Mouse (Mus musculus): ENCODE data around the gene 2310002L09Rik. TPM values are rescaled to one million over a fixed set of nuclear protein-coding genes. Genes with fewer than 3 reads are reported as not detected.
"Not testable (repeated sequence)": the region's sequence is repeated elsewhere in the genome, so short reads cannot be mapped to it uniquely, and the experiment has no call there.

The 2310002L09Rik gene
- polyA plus RNA-seq (2014; fragmentation: Nextera tagmentation; extraction: Ambion mirVana): not detected in 2 replicates

DNA sequence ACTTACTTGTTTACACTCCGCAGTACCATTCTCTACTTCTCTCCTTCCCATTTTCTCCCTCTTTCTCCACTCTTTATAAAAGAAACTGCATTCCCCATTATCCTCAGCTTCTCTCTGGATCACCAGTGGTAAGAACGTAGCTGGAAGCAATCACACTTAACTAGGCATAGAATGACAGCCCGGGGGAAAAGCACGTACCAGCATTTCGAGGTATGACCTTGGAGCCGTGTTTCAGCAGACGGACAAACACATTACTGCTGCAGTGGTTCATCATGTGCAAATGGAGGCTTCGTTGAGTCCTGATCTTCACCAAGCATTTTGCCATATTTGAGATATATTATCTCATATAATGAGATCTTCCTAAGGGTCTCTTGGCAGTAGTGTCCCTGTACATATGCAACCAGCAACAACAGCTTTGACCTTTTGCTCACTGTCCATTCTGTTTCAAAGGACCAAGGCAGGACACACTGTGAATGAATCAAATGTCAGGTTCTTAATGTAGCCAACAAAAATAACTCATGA lies at the start of gene 2310002L09Rik:
Gene 2310002L09Rik (minus strand): TSS at position 472 of the 522 bp plus-strand sequence.
- H3K36me3 ChIP-seq (ENCODE audit: control insufficient read depth, insufficient read depth, low read length): no peaks in the 10 kb centered on the region
- H3K4me3 ChIP-seq (ENCODE audit: low read depth, low read length): no peak within 1 kb of the TSS
- H3K9me3 ChIP-seq (replicated peaks; ENCODE audit: control insufficient read depth, low read length): no peaks in the 10 kb centered on the region
- no peak for DNase-seq (ENCODE audit: low spot score)
- H3K4me2 ChIP-seq (ENCODE audit: low read length): no peak within 1 kb of the TSS
- H3K27me3 ChIP-seq (replicated peaks; ENCODE audit: control insufficient read depth, insufficient read depth, low read length): no peaks in the 10 kb centered on the region
- no peak for ATAC-seq
- H3K4me1 ChIP-seq (ENCODE audit: control insufficient read depth, insufficient read depth, low read length): no peaks in the 10 kb centered on the region
- 88% methylated on average over 8 of the region's 8 CpGs for WGBS
- H3K27ac ChIP-seq (ENCODE audit: low read depth, low read length): no peak within 1 kb of the TSS
- no peak within 1 kb of the TSS for H3K9ac ChIP-seq (ENCODE audit: low read length)

- DNase-seq (ENCODE audit: low spot score) (peak; percentile 8), ATAC-seq (no peak)
- Histone ChIP-seq H3K4me1 (ENCODE audit: control insufficient read depth, insufficient read depth, low read length) (no peaks in the 10 kb centered on the region), H3K36me3 (ENCODE audit: control insufficient read depth, insufficient read depth, low read length) (no peaks in the 10 kb centered on the region), H3K4me2 (ENCODE audit: low read length) (no peak overlapping the region), H3K27me3 (replicated peaks; ENCODE audit: control insufficient read depth, insufficient read depth, low read length) (no peaks in the 10 kb centered on the region), H3K27ac (ENCODE audit: low read depth, low read length) (no peak overlapping the region), H3K9me3 (replicated peaks; ENCODE audit: control insufficient read depth, low read length) (no peaks in the 10 kb centered on the region), H3K4me3 (ENCODE audit: low read depth, low read length) (no peak overlapping the region), H3K9ac (ENCODE audit: low read length) (no peak overlapping the region)
- 86% methylated on average over 3 of the region's 3 CpGs for WGBS
Observed at GRCm38 (mm10) chr4:73980454-73980853, 29.8 kb upstream of the 2310002L09Rik start.

GRCm38 (mm10) chr4:73920660-73921059 lies 30.0 kb downstream of the 2310002L09Rik start, which contains the start of gene Gm11756:
Gene Gm11756, minus strand, starts transcription at chr4:73920760.
- not testable (repeated sequence) for H3K4me3 ChIP-seq (ENCODE audit: low read depth, low read length); H3K9me3 ChIP-seq (replicated peaks; ENCODE audit: control insufficient read depth, low read length); ATAC-seq; H3K27ac ChIP-seq (ENCODE audit: low read depth, low read length); H3K27me3 ChIP-seq (replicated peaks; ENCODE audit: control insufficient read depth, insufficient read depth, low read length); H3K36me3 ChIP-seq (ENCODE audit: control insufficient read depth, insufficient read depth, low read length); H3K9ac ChIP-seq (ENCODE audit: low read length); DNase-seq (ENCODE audit: low spot score); H3K4me1 ChIP-seq (ENCODE audit: control insufficient read depth, insufficient read depth, low read length); H3K4me2 ChIP-seq (ENCODE audit: low read length)
- 82% methylated on average over 6 of the region's 6 CpGs for WGBS

DNA sequence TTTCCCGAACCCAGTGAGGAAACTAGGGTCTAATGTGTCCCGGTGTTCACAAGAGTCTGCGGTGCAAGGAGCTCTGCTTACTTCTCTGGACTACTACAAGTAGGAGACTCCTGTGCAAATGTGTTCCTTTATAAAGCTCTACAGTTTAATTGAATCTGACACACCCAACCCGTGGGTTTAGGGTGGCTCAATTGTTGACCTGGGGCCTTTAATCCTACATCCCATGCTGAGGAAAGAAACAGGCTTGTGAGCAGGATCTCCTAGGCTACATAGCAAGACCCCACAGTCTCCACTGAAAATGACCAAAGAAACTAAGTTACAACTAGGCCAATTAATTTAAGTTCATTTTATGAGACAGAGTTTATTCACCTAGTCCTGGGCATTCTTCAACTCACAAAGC lies 44.8 kb downstream of the 2310002L09Rik start, which contains the start of gene Gm13871:
Gene Gm13871 (minus strand): TSS at position 101 of the 400 bp plus-strand sequence.
- no CpG with 5 or more reads among the region's 4 CpGs for WGBS
- H3K9me3 ChIP-seq (replicated peaks; ENCODE audit: control insufficient read depth, low read length); H3K9ac ChIP-seq (ENCODE audit: low read length); H3K4me2 ChIP-seq (ENCODE audit: low read length); H3K27ac ChIP-seq (ENCODE audit: low read depth, low read length); ATAC-seq; H3K4me3 ChIP-seq (ENCODE audit: low read depth, low read length); H3K27me3 ChIP-seq (replicated peaks; ENCODE audit: control insufficient read depth, insufficient read depth, low read length); DNase-seq (ENCODE audit: low spot score); H3K36me3 ChIP-seq (ENCODE audit: control insufficient read depth, insufficient read depth, low read length); H3K4me1 ChIP-seq (ENCODE audit: control insufficient read depth, insufficient read depth, low read length): not testable (repeated sequence)

DNA sequence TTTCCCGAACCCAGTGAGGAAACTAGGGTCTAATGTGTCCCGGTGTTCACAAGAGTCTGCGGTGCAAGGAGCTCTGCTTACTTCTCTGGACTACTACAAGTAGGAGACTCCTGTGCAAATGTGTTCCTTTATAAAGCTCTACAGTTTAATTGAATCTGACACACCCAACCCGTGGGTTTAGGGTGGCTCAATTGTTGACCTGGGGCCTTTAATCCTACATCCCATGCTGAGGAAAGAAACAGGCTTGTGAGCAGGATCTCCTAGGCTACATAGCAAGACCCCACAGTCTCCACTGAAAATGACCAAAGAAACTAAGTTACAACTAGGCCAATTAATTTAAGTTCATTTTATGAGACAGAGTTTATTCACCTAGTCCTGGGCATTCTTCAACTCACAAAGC lies 59.6 kb downstream of the 2310002L09Rik start, which contains the start of gene Gm11757:
Gene Gm11757 (minus strand): TSS at position 101 of the 400 bp plus-strand sequence.
- DNase-seq (ENCODE audit: low spot score); H3K4me2 ChIP-seq (ENCODE audit: low read length); H3K4me3 ChIP-seq (ENCODE audit: low read depth, low read length); H3K9ac ChIP-seq (ENCODE audit: low read length); ATAC-seq; H3K36me3 ChIP-seq (ENCODE audit: control insufficient read depth, insufficient read depth, low read length); H3K9me3 ChIP-seq (replicated peaks; ENCODE audit: control insufficient read depth, low read length); H3K27me3 ChIP-seq (replicated peaks; ENCODE audit: control insufficient read depth, insufficient read depth, low read length); H3K4me1 ChIP-seq (ENCODE audit: control insufficient read depth, insufficient read depth, low read length); H3K27ac ChIP-seq (ENCODE audit: low read depth, low read length): not testable (repeated sequence)
- no CpG with 5 or more reads among the region's 4 CpGs for WGBS

Other genes with a start within 250 kb of the 2310002L09Rik start
- 0.05 and 0.10 TPM in 2 replicates for gene Rasef, start 159.9 kb downstream of the 2310002L09Rik start, polyA plus RNA-seq (2014; fragmentation: Nextera tagmentation; extraction: Ambion mirVana)
- gene Gm11758, start 74.6 kb downstream of the 2310002L09Rik start, polyA plus RNA-seq (2014; fragmentation: Nextera tagmentation; extraction: Ambion mirVana): not detected in 2 replicates
- not detected in 2 replicates for gene Gm11757, start 59.7 kb downstream of the 2310002L09Rik start, polyA plus RNA-seq (2014; fragmentation: Nextera tagmentation; extraction: Ambion mirVana)
- gene Gm13871, start 44.9 kb downstream of the 2310002L09Rik start, polyA plus RNA-seq (2014; fragmentation: Nextera tagmentation; extraction: Ambion mirVana): not detected in 2 replicates
- gene Gm11756, start 30.1 kb downstream of the 2310002L09Rik start, polyA plus RNA-seq (2014; fragmentation: Nextera tagmentation; extraction: Ambion mirVana): not detected in 2 replicates
- gene Frmd3, start 62.6 kb upstream of the 2310002L09Rik start, polyA plus RNA-seq (2014; fragmentation: Nextera tagmentation; extraction: Ambion mirVana): 14.7 and 19.7 TPM in 2 replicates